Mouse (Mus musculus): ENCODE results near the gene Krt16.

Krt16 gene

DNA sequence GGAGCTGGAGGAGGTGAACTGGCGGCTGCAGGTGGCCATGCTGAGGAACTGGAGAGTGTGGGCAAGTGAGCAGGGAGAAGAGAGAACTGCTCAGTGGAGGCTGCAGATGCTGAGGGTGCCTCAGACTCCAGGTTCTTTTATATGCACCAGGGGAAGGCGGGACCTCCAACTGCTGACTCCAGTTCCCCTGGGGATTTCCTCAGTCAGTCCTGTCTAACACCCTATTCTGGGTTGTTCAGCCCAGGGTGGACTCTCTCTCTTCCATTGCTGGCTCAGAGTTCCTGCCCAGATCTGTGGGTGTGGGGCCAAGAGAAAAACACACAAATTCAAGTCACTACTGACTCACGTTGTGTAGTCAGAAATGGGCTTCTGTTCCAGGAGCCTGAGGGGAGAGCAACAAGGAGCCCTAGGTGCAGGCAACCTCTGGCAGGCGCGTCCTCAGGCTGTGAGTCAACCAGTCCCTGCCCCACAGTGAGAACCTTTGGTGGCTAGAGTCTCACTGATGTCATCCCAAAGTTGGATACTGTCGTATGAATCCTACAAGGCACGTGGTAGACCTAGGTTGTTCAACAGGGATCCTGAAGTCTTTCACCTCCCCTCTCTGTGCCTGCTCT lies at the start of gene Krt16:
TSS of gene Krt16 (minus strand) at position 51 of the 614 bp plus-strand sequence.
- POLR2A ChIA-PET: no interaction called here

GRCm38 (mm10) chr11:100297801-100298200 lies 49.1 kb upstream of the Krt16 start:
- ChIA-PET CTCF (interaction anchor here (0.6 to 12.1 kb wide), 91 partner anchors 9 to 1691 kb away, joined by 3 to 317 read pairs (median 4); partner anchors contain the start of genes Eif1 (in 3 of the 4), Krt19 (in 1 of the 4) and Krtap16-1 (in 1 of the 4)), POLR2A (interaction anchor here (0.6 to 13.0 kb wide), 23 partner anchors 9 to 1002 kb away, joined by 3 to 219 read pairs (median 4); partner anchors contain the start of gene Eif1 (in 2 of the 4))

More for the DNA sequence above, at the start of gene Krt16:
- CTCF ChIA-PET: interaction anchor here in 1 of 4 experiments (0.5 kb wide), 1 partner anchor 19 kb away, joined by 7 read pairs; no protein-coding TSS in a partner anchor

DNA sequence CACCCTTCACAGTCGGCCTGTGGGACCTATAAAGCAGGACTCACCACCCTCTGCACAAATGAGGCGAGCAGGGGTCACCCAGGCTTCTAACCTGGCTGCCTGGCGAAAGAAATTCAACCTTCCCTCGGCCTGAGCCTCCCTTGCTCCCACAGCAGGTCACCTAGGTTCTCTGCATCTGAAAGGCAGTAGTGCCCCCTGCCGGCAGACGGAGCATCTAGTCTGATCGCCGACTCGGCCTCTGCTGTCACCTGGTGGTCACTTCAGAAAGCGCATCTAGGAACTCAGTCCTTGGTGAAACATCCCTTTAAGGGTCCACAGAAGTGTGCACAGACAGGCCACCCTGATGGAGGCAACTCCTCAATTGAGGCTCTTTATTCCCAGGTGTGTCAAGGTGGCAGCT lies 46.6 kb upstream of the Krt16 start:
- ChIA-PET CTCF (interaction anchor here (0.7 to 12.1 kb wide), 16 partner anchors 10 to 753 kb away, joined by 3 to 317 read pairs (median 6); no protein-coding TSS in a partner anchor), POLR2A (interaction anchor here in 3 of 4 experiments (1.0 to 13.0 kb wide), 10 partner anchors 12 to 126 kb away, joined by 3 to 219 read pairs (median 4); no protein-coding TSS in a partner anchor)

- POLR2A ChIA-PET: interaction anchor here in 3 of 4 experiments (0.6 to 13.0 kb wide), 22 partner anchors 8 to 794 kb away, joined by 3 to 219 read pairs (median 5); partner anchors contain the start of genes Eif1 (in 2 of the 3) and Mlx (in 1 of the 3)
- CTCF ChIA-PET: interaction anchor here (0.7 to 12.1 kb wide), 7 partner anchors 8 to 124 kb away, joined by 3 to 317 read pairs (median 8); no protein-coding TSS in a partner anchor
These were observed 44.2 kb upstream of the Krt16 start for GRCm38 (mm10) chr11:100292884-100293283.

DNA sequence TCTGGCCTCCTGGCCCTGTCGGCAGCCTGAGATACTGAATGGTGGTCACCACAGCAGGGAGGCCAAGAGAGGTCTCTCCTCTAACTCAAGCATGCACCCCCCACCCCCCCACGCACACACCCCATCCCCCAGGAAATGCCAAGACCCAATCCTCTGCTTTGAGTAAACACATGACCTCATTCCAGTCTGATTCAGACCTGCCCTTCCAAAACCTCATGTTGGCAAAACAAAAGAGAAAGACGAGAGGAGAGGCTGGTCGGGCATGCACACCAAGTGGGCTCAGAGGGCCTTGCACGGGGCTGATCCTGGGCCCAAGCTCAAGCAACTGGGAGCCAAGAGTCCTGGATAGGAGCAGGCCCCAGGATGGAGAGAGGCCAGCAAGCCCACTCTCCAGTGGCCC lies 41.5 kb upstream of the Krt16 start:
- POLR2A ChIA-PET: interaction anchor here in 3 of 4 experiments (0.5 to 16.3 kb wide), 15 partner anchors 8 to 1178 kb away, joined by 3 to 262 read pairs (median 4); partner anchors contain the start of genes Eif1 (in 3 of the 3), Krt17 (in 1 of the 3) and Krt19 (in 1 of the 3)
- CTCF ChIA-PET: interaction anchor here in 3 of 4 experiments (1.0 to 12.1 kb wide), 5 partner anchors 5 to 921 kb away, joined by 3 to 317 read pairs (median 254); no protein-coding TSS in a partner anchor

DNA sequence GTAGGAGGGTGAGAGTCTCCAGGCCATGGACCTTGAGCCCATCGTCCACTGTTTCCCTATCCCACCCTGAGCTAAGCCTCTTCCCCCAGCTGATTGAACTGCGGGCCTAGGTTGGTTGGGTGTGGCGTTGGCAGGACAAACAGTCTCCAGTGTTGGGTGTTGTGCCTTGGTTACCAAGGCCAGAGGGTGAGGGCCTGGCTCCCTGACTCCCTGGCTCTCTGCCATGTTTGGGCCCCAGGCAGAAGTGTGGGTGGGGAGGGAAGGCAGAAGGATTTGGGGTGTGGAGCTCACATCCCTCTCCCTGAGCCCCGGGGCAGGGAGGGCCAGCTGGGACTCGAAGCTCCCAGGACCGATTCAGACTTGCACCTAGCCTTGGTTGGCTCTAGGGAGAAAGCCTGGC lies 40.2 kb upstream of the Krt16 start:
- ChIA-PET CTCF (interaction anchor here in 3 of 4 experiments (0.6 to 10.3 kb wide), 8 partner anchors 7 to 120 kb away, joined by 3 to 254 read pairs (median 4); no protein-coding TSS in a partner anchor), POLR2A (interaction anchor here in 3 of 4 experiments (0.6 to 16.3 kb wide), 13 partner anchors 7 to 99 kb away, joined by 3 to 262 read pairs (median 6); partner anchors contain the start of genes Eif1 (in 3 of the 3) and Krt17 (in 1 of the 3))

DNA sequence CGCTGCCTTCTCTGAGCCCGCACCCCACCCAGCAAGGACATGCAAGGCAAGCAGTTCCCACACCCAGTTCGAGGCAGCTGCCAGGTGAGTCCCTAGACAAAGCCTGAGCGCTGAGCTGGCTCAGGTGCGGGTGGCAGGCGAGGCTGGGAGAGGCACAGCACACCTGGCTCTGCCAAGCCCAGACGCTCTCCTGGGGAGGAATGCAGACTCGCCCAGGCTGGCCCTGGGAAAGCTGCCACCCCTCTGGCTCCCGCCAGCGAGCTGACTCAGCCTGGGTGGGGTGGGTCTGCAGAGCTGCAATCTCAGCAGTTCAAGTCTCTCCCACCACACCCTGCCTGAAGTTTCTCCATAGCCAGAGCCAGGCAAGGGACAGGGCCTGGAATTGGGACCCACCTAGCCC lies 38.3 kb upstream of the Krt16 start:
- CTCF ChIA-PET: interaction anchor here (0.6 to 10.3 kb wide), 11 partner anchors 9 to 228 kb away, joined by 3 to 317 read pairs (median 5); no protein-coding TSS in a partner anchor
- POLR2A ChIA-PET: interaction anchor here (0.6 to 16.3 kb wide), 34 partner anchors 7 to 276 kb away, joined by 3 to 262 read pairs (median 4); partner anchors contain the start of genes Eif1 (in 3 of the 4), Krt42 (in 2 of the 4) and Krt17 (in 1 of the 4)

GRCm38 (mm10) chr11:100284988-100285387 lies 36.3 kb upstream of the Krt16 start:
- ChIA-PET CTCF (interaction anchor here (0.6 to 10.3 kb wide), 11 partner anchors 10 to 148 kb away, joined by 3 to 317 read pairs (median 5); partner anchors contain the start of genes Hap1 (in 1 of the 4) and Krt17 (in 1 of the 4)), POLR2A (interaction anchor here (0.6 to 16.3 kb wide), 31 partner anchors 9 to 139 kb away, joined by 3 to 262 read pairs (median 6); partner anchors contain the start of genes Eif1 (in 4 of the 4), Krt42 (in 2 of the 4), Hap1 (in 1 of the 4) and Jup (in 1 of the 4))

DNA sequence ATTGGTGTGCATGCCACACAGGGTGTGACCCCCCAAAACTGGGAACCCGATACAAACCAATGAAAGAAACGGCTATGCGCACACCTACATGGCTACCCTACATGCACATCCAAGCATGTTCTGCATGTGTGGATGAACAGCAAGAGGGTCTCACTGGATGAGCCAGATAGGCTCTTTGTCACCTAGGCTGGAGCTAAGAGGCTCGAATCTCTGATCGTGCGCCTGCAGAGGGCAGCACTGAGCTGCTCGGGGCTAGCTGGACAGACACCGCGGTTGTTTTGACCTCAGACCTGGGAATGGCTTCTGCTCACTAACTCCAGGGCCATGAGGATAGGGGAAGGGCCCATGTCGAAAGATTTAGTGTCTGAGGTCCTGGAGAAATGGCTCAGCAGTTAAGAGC lies 33.8 kb upstream of the Krt16 start:
- ChIA-PET CTCF (interaction anchor here (0.5 to 10.3 kb wide), 126 partner anchors 8 to 1852 kb away, joined by 3 to 317 read pairs (median 5); partner anchors contain the start of genes Krt14 (in 3 of the 4), Krt17 (in 3 of the 4), Krt42 (in 3 of the 4) and Krt9 (in 2 of the 4)), POLR2A (interaction anchor here (0.5 to 16.3 kb wide), 51 partner anchors 7 to 144 kb away, joined by 3 to 262 read pairs (median 5); partner anchors contain the start of genes Eif1 (in 3 of the 4), Hap1 (in 1 of the 4), Krt14 (in 1 of the 4) and Krt17 (in 1 of the 4))

DNA sequence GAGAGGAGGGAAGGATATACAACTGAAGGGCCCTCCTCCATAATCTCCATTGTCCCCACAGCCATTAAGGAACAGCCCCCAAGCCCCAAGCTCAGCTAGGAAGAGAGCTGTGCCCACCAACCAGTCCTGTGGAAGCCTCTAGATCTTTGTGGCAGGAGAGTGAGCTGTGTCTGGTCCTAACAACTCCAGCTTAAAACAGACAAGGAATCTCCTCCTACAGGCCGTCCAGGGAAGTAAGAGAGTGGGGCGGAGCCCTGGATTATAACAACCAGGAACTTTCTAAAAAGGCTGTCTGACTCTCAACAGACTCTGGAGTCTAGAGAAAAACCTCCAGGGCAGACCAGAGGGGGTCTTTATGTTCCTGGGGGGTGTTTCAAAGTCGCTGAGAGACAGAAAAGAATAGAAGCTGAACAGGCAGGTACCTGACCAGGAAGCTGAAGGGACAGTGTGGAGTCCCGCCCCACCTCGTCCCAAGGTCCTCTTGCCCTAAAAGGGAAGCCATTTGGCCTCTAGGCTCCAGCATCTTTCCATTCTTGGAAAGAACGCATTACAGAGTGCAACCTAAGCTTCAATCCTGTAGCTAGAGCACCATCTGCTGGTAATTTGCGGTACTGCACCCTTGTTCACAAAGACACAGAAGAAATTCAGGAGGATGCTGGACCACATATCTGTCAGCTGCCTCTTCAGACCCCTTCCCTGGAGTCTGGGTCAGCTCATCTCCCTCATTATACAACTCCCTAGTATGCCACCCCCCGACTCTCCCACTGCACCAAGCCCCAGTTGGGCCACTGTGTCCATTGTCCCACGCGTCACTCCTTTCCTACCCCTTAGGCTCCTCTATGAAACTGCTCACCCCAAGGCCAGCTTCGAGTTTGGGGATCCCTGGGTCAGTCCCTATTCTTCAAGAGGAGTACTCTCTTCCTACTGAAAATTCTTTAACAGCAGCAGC lies 33.2 kb upstream of the Krt16 start:
- ChIA-PET POLR2A (interaction anchor here (0.5 to 16.3 kb wide), 54 partner anchors 8 to 143 kb away, joined by 3 to 262 read pairs (median 5); partner anchors contain the start of genes Eif1 (in 3 of the 4), Hap1 (in 1 of the 4), Krt14 (in 1 of the 4) and Krt17 (in 1 of the 4)), CTCF (interaction anchor here (0.5 to 10.3 kb wide), 137 partner anchors 8 to 1741 kb away, joined by 3 to 317 read pairs (median 5); partner anchors contain the start of genes Krt14 (in 3 of the 4), Krt17 (in 3 of the 4), Krt42 (in 2 of the 4) and Krt9 (in 2 of the 4))

GRCm38 (mm10) chr11:100278759-100279158 lies 30.1 kb upstream of the Krt16 start:
- POLR2A ChIA-PET: interaction anchor here (0.5 to 16.3 kb wide), 27 partner anchors 8 to 133 kb away, joined by 3 to 262 read pairs (median 10); partner anchors contain the start of genes Eif1 (in 3 of the 4), Krt17 (in 2 of the 4) and Krt42 (in 2 of the 4)
- CTCF ChIA-PET: interaction anchor here in 3 of 4 experiments (1.0 to 2.5 kb wide), 7 partner anchors 17 to 110 kb away, joined by 3 to 7 read pairs (median 5); partner anchors contain the start of gene Krt17 (in 1 of the 3)

DNA sequence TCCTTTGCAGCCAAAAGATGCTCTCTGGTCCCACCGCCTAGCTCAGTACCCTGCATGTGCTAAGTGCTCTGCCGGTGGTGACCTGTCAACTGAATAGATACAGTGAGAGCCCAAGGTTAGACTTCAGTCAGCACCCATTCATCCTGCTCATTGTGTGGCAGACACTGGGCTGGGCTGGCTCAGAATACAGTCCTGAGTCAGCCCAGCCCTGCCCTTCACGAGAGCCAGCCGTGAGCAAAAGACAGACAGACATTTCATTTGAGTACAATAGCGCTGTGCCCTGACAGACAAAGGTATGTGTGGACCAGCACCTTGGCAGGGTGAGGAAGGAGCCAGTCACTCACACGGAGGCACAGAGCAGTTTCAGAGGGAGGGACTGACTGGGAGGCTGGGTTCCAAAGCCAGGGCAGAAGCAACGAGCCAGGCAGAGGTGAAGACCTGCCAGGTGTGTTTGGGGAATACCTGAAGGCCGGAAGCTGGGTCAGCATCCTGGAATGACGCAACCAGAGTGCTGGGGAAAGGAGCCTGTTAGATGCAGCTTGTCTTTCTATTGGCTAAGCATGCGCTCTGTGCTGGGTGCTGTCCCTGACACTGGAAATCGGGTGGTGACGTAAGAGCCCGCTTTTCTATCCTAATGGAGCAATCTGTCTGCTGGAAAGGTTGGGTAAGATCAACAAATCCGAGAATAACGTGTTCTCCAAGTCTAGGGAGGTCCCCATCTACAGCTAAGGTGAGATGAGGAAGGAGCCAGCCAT lies 29.2 kb upstream of the Krt16 start:
- ChIA-PET POLR2A (interaction anchor here (0.6 to 16.3 kb wide), 35 partner anchors 8 to 730 kb away, joined by 3 to 262 read pairs (median 7); partner anchors contain the start of genes Eif1 (in 3 of the 4), Krt17 (in 2 of the 4), Krt42 (in 2 of the 4) and Jup (in 1 of the 4)), CTCF (interaction anchor here in 3 of 4 experiments (0.6 to 3.2 kb wide), 12 partner anchors 11 to 109 kb away, joined by 3 to 13 read pairs (median 5); partner anchors contain the start of gene Krt17 (in 1 of the 3))

- POLR2A ChIA-PET: interaction anchor here (0.7 to 16.3 kb wide), 33 partner anchors 7 to 111 kb away, joined by 3 to 262 read pairs (median 7); partner anchors contain the start of genes Eif1 (in 3 of the 4), Krt17 (in 2 of the 4) and Krt42 (in 1 of the 4)
- CTCF ChIA-PET: interaction anchor here in 2 of 4 experiments (0.9 to 3.2 kb wide), 4 partner anchors 11 to 75 kb away, joined by 3 to 13 read pairs (median 4); no protein-coding TSS in a partner anchor
These were observed 26.8 kb upstream of the Krt16 start for GRCm38 (mm10) chr11:100275466-100275865.

DNA sequence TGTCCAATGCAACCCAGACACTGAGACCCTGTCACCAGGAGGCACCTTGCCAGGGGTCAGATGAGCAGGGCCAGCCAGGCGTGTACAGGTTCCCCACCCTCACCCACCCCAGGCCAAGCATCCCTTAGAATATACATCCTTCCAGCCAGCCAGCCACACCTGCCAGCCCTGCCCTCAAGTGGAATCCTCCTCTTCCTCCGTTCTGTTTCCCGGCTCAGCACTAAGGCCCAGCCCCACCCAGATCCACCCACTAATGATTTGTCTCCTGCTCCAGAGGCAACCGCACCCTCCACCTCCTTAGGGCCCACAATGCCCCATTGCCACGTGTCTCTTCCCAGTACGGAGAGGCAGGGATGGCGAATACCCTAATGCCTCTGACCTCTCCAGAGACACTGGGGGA lies 26.0 kb upstream of the Krt16 start:
- ChIA-PET POLR2A (interaction anchor here in 2 of 4 experiments (0.9 to 1.9 kb wide), 7 partner anchors 13 to 53 kb away, joined by 3 to 19 read pairs (median 6); partner anchors contain the start of genes Eif1 (in 2 of the 2) and Krt17 (in 1 of the 2)), CTCF (interaction anchor here in 2 of 4 experiments (1.2 to 1.5 kb wide), 2 partner anchors 8 kb away, joined by 4 to 8 read pairs; no protein-coding TSS in a partner anchor)

- ChIA-PET POLR2A (interaction anchor here (0.6 to 8.7 kb wide), 26 partner anchors 9 to 126 kb away, joined by 3 to 162 read pairs (median 4); partner anchors contain the start of genes Eif1 (in 3 of the 4), Krt17 (in 3 of the 4) and Jup (in 2 of the 4)), CTCF (interaction anchor here (0.6 to 8.5 kb wide), 10 partner anchors 9 to 103 kb away, joined by 3 to 71 read pairs (median 5); no protein-coding TSS in a partner anchor)
These were observed 23.2 kb upstream of the Krt16 start for GRCm38 (mm10) chr11:100271878-100272277.

Measured in embryonic stem cell, embryonic (primary cell).